Mouse (Mus musculus): ENCODE data around the gene Lhx6.

The Lhx6 gene

DNA sequence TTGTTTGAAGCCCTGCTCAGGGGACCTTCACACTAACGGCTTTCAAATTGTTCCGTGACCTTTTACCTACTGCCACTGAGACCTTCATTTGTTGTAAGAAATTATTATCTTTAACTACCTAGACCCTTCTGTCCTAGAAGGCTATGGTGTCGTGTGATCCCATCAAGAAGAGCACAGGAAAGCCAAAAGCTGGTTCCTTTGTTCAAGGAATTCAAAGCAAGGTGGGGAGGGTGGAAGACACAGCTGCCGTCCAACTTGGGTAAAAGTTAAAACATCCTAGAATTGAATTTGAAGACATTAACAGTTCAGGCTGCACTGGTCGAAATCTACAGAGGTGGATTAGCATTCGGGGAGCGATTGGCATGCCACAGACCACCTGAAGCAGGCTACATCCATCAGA is 71.2 kb downstream of the Lhx6 start:
- no peak for DNase-seq

DNA sequence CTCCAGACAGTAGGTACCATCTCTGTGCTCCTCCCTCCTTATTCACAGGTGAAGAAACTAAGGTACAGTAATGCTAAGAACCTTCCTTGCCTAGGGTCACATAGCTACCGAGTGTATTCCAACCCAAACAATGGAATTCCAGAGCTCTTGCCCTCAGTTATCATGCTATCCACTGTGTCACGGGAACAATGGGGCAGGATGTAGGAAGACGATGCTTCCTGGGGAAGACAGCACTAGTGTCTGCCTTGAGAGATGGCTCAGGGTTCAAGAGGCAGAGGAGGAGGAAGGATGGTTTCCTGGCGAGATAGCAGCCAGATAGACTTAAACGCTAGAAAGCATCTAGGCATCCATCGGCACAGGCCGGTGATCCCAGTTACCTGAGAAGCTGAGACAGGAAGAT is 72.3 kb downstream of the Lhx6 start:
- DNase-seq, result no peak
